Mouse (Mus musculus): ENCODE results near the gene Omt2b.
"Not testable (repeated sequence)": the region's sequence is repeated elsewhere in the genome, so short reads cannot be mapped to it uniquely, and the experiment has no call there.

The Omt2b gene

GRCm38 (mm10) chr9:78351504-78352220 lies 24.3 kb downstream of the Omt2b start:
- DNase-seq (ENCODE audit: low read depth, low spot score) = no peak

- no peak for DNase-seq (ENCODE audit: low read depth, low spot score)
These were observed 27.5 kb downstream of the Omt2b start for GRCm38 (mm10) chr9:78354665-78355578.

- no peak for DNase-seq (ENCODE audit: low read depth, low spot score)
These were observed 28.2 kb downstream of the Omt2b start, which contains the start of gene Gsta2 for GRCm38 (mm10) chr9:78355611-78356010. Gene Gsta2, minus strand, starts transcription at chr9:78355788.

DNA sequence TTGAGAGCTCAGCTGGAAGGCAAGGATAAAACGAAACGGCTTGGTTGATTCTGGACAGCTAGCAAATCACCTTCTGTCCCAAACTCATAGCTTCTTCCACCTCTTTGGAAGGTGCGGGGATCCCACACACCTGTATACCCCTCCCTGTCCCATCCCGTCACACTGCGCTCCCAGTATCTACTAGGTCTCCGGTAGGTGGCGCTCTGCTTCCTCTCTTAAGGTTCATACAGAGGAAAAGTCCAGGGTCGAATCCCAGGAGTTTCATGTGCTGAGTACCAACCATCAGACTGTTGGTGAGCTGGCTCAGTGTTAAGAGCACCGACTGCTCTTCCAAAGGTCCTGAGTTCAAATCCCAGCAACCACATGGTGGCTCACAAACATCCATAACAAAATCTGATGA lies 30.7 kb downstream of the Omt2b start:
- DNase-seq (ENCODE audit: low read depth, low spot score) = peak; percentile 21

- no peak for DNase-seq (ENCODE audit: low read depth, low spot score)
These were observed 32.5 kb downstream of the Omt2b start for GRCm38 (mm10) chr9:78359750-78360483.

- DNase-seq (ENCODE audit: low read depth, low spot score) = no peak
These were observed 33.1 kb downstream of the Omt2b start for GRCm38 (mm10) chr9:78360484-78360872.

- DNase-seq (ENCODE audit: low read depth, low spot score) = no peak
These were observed 36.0 kb downstream of the Omt2b start for GRCm38 (mm10) chr9:78363374-78363773.

DNA sequence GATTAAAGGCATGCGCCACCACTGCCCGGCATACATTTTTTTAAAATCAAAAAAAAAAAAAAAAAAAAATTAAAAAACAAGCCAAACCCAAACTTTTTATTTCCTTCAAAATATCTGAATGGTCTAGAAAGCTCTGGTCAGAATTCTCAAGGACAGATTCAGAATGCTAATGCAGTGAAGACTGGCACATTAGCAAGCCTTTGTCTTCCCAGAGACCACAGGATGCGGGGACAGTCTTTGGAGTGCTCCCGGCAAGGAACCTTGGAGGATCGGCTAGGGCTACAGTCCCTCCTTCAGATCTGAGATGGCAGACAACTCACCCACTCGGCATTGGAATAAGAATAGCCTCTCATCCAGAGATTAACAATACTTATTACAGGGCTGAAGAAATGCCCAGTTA lies 37.3 kb downstream of the Omt2b start:
- DNase-seq (ENCODE audit: low read depth, low spot score) = no peak

GRCm38 (mm10) chr9:78365850-78366544 lies 38.6 kb downstream of the Omt2b start:
- DNase-seq (ENCODE audit: low read depth, low spot score) = no peak

- not testable (repeated sequence) for DNase-seq (ENCODE audit: low read depth, low spot score)
These were observed 40.6 kb downstream of the Omt2b start, which contains the start of gene Dppa5a for GRCm38 (mm10) chr9:78367959-78368358. Gene Dppa5a, minus strand, starts transcription at chr9:78368177.

DNA sequence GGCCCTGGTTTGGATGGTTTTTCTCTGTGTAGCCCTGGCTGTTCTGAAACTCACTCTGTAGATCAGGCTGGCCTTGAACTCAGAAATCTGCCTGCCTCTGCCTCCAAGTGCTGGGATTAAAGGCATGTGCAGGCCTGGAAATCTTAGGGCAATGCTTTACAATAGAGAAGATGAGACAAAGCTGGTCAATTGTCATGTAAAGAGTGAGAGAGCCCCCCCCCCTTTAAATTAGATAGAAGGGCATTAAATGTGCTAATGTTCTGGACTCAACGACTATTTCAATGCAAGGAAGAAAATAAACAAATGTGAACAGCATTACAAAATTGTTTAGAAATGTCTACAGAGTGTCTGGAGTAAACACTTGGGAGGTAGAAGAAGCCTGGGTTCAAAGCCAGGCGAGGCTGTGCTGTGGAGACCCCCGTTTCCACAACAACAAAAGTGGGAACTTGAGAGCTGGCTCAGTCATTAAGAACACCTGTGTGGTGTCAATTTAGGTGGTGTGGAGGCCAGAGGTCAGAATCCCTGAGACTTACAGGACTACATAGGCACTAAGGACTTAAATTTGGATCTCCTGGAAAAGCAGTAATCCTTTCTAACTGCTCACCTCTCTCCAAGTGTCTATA lies 41.4 kb downstream of the Omt2b start:
- no peak for DNase-seq (ENCODE audit: low read depth, low spot score)

- no peak for DNase-seq (ENCODE audit: low read depth, low spot score)
These were observed 42.0 kb downstream of the Omt2b start for GRCm38 (mm10) chr9:78369349-78369748.

- no peak for DNase-seq (ENCODE audit: low read depth, low spot score)
These were observed 42.4 kb downstream of the Omt2b start for GRCm38 (mm10) chr9:78369786-78370185.

GRCm38 (mm10) chr9:78371441-78371840 lies 44.1 kb downstream of the Omt2b start:
- DNase-seq (ENCODE audit: low read depth, low spot score) = no peak

GRCm38 (mm10) chr9:78372827-78373504 lies 45.6 kb downstream of the Omt2b start:
- DNase-seq (ENCODE audit: low read depth, low spot score) = no peak

DNA sequence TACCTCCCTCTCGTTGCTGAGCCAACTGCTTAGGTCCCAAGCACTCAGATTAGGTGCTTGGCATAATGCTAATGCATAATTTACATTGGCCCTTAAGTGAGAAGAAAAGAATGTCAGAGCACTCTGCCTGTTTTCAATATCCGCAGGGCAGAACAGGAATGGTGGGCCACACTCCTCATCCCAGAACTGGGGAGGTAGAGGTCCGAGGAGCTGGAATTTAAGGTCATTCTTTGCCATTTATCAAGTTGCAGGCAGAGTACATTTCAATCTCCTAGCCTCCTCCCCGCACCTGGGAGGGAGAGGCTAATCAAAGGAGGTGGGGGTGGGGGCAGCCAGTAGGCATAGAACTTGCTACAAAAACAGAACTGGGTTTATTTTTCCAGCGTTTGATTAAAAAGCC lies 47.0 kb downstream of the Omt2b start:
- no peak for DNase-seq (ENCODE audit: low read depth, low spot score)

DNA sequence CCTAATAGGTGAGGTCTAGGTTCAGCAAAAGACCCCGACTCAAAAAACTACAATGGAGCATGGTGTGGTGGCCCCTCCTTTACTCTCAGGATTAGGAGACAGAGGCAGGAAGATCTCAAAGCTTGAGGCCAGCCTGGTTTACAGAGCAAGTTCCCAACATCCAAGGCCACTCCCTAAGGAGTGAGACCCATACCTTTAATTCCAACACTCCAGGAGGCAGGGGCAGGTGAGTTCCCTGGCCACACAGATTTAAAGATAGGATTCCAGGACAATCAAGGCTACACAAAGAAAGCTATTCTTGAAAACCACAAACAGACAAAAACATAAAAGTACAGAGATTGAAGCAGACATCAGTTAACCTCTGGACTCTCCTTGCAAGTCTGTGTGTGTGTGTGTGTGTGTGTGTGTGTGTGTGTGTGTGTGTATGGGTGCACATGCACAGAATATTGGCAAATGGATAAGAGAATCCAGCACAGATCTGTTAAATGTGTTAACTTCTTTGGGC lies 47.5 kb downstream of the Omt2b start:
- DNase-seq (ENCODE audit: low read depth, low spot score) = no peak

DNA sequence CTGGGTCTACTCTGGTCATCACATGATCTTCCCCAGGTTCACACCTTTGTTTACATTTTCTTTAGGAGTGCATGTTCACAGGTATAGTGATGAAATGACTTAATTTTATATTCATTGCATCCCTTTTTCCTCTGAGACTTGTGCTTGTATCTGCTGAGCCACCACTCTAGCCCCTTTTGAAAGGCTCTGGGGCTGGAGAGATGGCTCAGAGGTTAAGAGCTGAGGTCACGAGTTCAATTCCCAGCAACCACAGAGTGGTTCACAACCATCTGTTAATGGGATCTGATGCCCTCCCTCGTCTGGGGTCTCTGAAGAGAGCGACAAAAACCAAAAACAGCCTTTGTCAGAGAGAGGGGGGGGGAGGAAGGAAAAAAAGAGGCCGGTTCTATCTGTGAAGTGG lies 48.1 kb downstream of the Omt2b start:
- DNase-seq (ENCODE audit: low read depth, low spot score) = no peak

DNA sequence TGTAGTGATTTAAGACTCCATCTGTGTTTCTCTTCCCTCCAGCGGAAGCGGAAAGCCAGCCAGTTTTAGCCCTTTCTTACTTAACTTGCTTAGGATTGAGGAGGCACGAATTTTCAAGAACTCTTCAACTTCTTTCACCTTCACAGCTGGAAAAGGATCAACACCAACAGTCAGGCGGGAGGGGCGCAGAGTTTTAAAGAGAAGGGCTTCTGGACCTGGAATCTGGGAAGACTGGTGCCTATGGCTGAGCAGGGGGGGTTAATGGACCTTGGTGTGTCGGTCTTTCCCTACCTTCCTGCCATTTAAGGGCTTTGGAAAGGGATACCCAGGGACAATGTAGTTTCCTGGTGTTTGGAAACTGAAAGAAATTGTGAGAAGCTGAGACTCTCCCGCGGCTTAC lies 50.2 kb downstream of the Omt2b start:
- DNase-seq (ENCODE audit: low read depth, low spot score) = no peak

- no peak for DNase-seq (ENCODE audit: low read depth, low spot score)
These were observed 50.9 kb downstream of the Omt2b start, which contains the start of gene Ooep for GRCm38 (mm10) chr9:78378113-78378785. Gene Ooep, minus strand, starts transcription at chr9:78378725.

All from skeletal muscle tissue, adult 2 months (tissue).